Mouse (Mus musculus) neural tube, embryonic 11.5 days (tissue): ENCODE results near the gene Fam131a. TPM values are rescaled to one million over a fixed set of nuclear protein-coding genes. Genes with fewer than 3 reads are reported as not detected.

ENCODE experiments used
- ATAC-seq: fragments of 200-750 bp; cut with Nextera tagmentation; 2 replicates; pipeline ENCODE4 v1.8.0; 2017; ENCODE audit warnings: moderate number of reproducible peaks, mild to moderate bottlenecking, moderate TSS enrichment, moderate library complexity; ENCODE audit not compliant: insufficient read depth, low FRiP score, low TSS enrichment
- DNase-seq: peaks from one replicate; pipeline ENCODE4 v3.0.0-alpha.2; 2015; ENCODE audit warnings: low spot score
- H3K27ac ChIP-seq: fragments of 300-500 bp; sonication (generic); 2 replicates; pipeline ENCODE4 v1.5.1; 2014; ENCODE audit warnings: low read depth, mild to moderate bottlenecking, low read length
- H3K27me3 ChIP-seq: fragments of 300-500 bp; sonication (generic); 2 replicates; pipeline ENCODE4 v1.6.1; 2014; ENCODE audit warnings: mild to moderate bottlenecking, low read length, mixed read lengths; ENCODE audit not compliant: control insufficient read depth, insufficient read depth
- H3K36me3 ChIP-seq: fragments of 300-500 bp; sonication (generic); 2 replicates; pipeline ENCODE4 v1.6.1; 2014; ENCODE audit warnings: mild to moderate bottlenecking, low read length, moderate library complexity, mixed read lengths; ENCODE audit not compliant: control insufficient read depth, insufficient read depth
- H3K4me1 ChIP-seq: fragments of 300-500 bp; sonication (generic); 2 replicates; pipeline ENCODE4 v1.6.1; 2014; ENCODE audit warnings: low read length, mixed read lengths; ENCODE audit not compliant: control insufficient read depth, insufficient read depth
- H3K4me2 ChIP-seq: fragments of 300-500 bp; sonication (generic); 2 replicates; pipeline ENCODE4 v1.6.1; 2014; ENCODE audit warnings: low read depth, mild to moderate bottlenecking, moderate library complexity
- H3K4me3 ChIP-seq: fragments of 300-500 bp; sonication (generic); 2 replicates; pipeline ENCODE4 v1.5.1; 2014; ENCODE audit warnings: low read depth, low read length
- H3K9ac ChIP-seq: fragments of 300-500 bp; sonication (generic); 2 replicates; pipeline ENCODE4 v1.6.1; 2014; ENCODE audit warnings: mild to moderate bottlenecking, low read length
- H3K9me3 ChIP-seq: fragments of 300-500 bp; sonication (generic); 2 replicates; pipeline ENCODE4 v1.6.1; 2016; ENCODE audit warnings: low read length; ENCODE audit not compliant: control insufficient read depth
- WGBS: fragments of 180-500 bp; shearing (Covaris S2); extraction: QIAGEN DNeasy Blood & Tissue Kit; methylation state at CpG from one replicate; pipeline ENCODE4 v1.1.7; 2014; 5-methylcytosine and 5-hydroxymethylcytosine counted together
- polyA plus RNA-seq: library from polyadenylated mRNA; unstranded; fragments of >200 nt; fragmentation: Nextera tagmentation; extraction: Ambion mirVana; gene quantifications from 2 replicates; pipeline ENCODE4 v1.2.1, GENCODE M21; 2014

Fam131a gene
- polyA plus RNA-seq, 1 experiment from 2014 or later, result 17.8 TPM

DNA sequence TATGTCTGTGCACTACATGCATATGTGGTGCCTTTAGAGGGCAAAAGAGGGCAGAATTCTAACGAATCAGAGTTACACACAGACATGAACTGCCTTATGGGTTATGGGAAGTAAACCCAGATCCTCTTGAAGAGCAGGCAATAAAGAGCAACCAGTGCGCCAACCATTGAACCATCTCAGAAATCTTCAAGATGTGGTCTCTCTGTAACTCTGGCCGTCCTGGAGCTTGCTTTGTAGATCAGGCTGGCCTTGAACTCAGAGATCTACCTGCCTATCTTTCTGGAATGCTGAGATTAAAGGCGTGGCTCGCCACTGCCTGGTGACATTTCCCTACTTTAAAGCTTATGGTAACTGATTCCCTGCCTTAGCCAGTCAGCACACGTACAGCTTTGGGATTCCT, 21.2 kb upstream of the Fam131a start:
- no peak overlapping the region; the same call in 1 of the 2 replicates for H3K9ac ChIP-seq
- DNase-seq (no peak), ATAC-seq (no peak)
- peak overlapping the region; percentile 46 for H3K4me2 ChIP-seq
- H3K9me3 ChIP-seq, result no peaks in the 10 kb centered on the region
- no peaks in the 10 kb centered on the region; the same call in 1 of the 2 replicates for H3K36me3 ChIP-seq
- H3K4me1 ChIP-seq, result peaks cover 18% of the 10 kb centered on the region
- peak overlapping the region; percentile 99; the same call in 1 of the 2 replicates for H3K4me3 ChIP-seq
- H3K27me3 ChIP-seq, result no peaks in the 10 kb centered on the region
- H3K27ac ChIP-seq, result no peak overlapping the region
- WGBS, result 26% methylated on average over 6 of the region's 6 CpGs

DNA sequence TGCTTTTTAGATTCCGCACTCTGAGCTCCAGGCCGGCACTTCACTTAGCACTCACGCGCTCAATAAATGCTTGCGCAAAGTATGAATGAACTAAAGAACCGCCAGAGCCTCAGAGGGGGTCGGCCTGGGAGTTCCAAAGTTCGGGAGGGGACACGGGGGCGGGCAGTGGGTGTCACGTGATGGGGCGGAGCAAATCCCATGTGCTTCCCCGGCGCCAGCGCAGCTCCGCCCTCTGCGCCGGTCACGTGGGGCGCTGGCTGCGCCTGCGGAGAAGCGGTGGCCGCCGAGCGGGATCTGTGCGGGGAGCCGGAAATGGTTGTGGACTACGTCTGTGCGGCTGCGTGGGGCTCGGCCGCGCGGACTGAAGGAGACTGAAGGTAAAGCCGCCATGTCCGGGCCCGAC, 20.5 kb upstream of the Fam131a start:
- peaks cover under 1% of the 10 kb centered on the region for H3K36me3 ChIP-seq
- WGBS, result under 1% methylated on average over 34 of the region's 38 CpGs
- ATAC-seq (peak; percentile 95), DNase-seq (peak; percentile 96)
- peak overlapping the region; percentile 97 for H3K4me2 ChIP-seq
- no peaks in the 10 kb centered on the region for H3K27me3 ChIP-seq
- peak overlapping the region; percentile 99 for H3K4me3 ChIP-seq
- peak overlapping the region; percentile 87 for H3K9ac ChIP-seq
- peak overlapping the region; percentile 93 for H3K27ac ChIP-seq
- H3K9me3 ChIP-seq, result no peaks in the 10 kb centered on the region
- H3K4me1 ChIP-seq, result peaks cover 18% of the 10 kb centered on the region

GRCm38 (mm10) chr16:20672965-20673705, 19.9 kb upstream of the Fam131a start:
- H3K4me1 ChIP-seq, result peaks cover 18% of the 10 kb centered on the region
- DNase-seq (peak; percentile 26), ATAC-seq (peak; percentile 82)
- no peaks in the 10 kb centered on the region for H3K27me3 ChIP-seq
- H3K27ac ChIP-seq, result peak overlapping the region; percentile 93
- peak overlapping the region; percentile 87 for H3K9ac ChIP-seq
- peak overlapping the region; percentile 97 for H3K4me2 ChIP-seq
- H3K36me3 ChIP-seq, result peaks cover 6% of the 10 kb centered on the region
- peak overlapping the region; percentile 99 for H3K4me3 ChIP-seq
- WGBS, result under 1% methylated on average over 60 of the region's 78 CpGs
- no peaks in the 10 kb centered on the region for H3K9me3 ChIP-seq

DNA sequence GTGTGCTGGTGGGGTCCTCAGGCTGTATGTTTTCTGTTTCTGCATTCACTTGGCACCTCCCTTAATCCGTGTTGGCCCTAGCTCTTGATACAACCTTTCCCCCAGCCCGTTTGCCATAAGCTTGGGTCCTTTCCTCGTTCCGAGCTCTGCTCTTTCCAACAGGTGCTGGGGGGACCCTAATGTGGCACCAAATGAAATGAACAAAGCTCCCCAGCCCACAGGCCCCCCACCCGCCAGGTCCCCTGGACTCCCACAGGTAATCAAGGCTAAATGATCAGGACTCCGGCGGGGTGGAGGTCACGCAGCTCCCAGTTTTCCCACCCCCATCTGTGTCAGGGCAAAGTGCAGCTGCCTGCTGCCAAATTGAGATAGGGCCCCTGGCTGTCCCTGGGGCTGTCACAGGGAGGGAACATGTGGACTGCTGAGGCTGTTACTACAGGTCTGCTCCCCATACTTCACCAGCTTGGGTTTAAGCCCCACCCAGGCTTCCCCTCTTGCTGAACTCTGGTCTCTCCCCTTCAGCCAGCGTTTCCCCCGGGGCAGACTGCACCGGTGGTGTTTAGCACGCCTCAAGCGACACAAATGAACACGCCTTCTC, 19.2 kb upstream of the Fam131a start:
- Histone ChIP-seq H3K9ac (peak overlapping the region; percentile 87), H3K4me2 (peak overlapping the region; percentile 97), H3K36me3 (peaks cover 12% of the 10 kb centered on the region), H3K4me1 (peaks cover 18% of the 10 kb centered on the region), H3K9me3 (no peaks in the 10 kb centered on the region), H3K27me3 (no peaks in the 10 kb centered on the region), H3K4me3 (peak overlapping the region; percentile 99), H3K27ac (peak overlapping the region; percentile 93; the same call in 1 of the 2 replicates)
- DNase-seq (peak; percentile 14), ATAC-seq (no peak)
- WGBS, result 17% methylated on average over 14 of the region's 14 CpGs

GRCm38 (mm10) chr16:20675213-20675612, 17.8 kb upstream of the Fam131a start:
- 93% methylated on average over 6 of the region's 6 CpGs for WGBS
- DNase-seq (no peak), ATAC-seq (no peak)
- peaks cover 17% of the 10 kb centered on the region for H3K36me3 ChIP-seq
- H3K27me3 ChIP-seq, result no peaks in the 10 kb centered on the region
- H3K4me1 ChIP-seq, result peaks cover 18% of the 10 kb centered on the region
- H3K9ac ChIP-seq, result no peak overlapping the region
- H3K4me3 ChIP-seq, result no peak overlapping the region
- H3K27ac ChIP-seq, result no peak overlapping the region
- H3K9me3 ChIP-seq, result no peaks in the 10 kb centered on the region
- H3K4me2 ChIP-seq, result no peak overlapping the region

GRCm38 (mm10) chr16:20676702-20677101, 16.3 kb upstream of the Fam131a start:
- Histone ChIP-seq H3K4me1 (peaks cover 18% of the 10 kb centered on the region), H3K4me2 (no peak overlapping the region), H3K27ac (no peak overlapping the region), H3K9me3 (no peaks in the 10 kb centered on the region), H3K4me3 (no peak overlapping the region), H3K27me3 (no peaks in the 10 kb centered on the region), H3K36me3 (peaks cover 27% of the 10 kb centered on the region), H3K9ac (no peak overlapping the region)
- DNase-seq (no peak), ATAC-seq (no peak)
- WGBS, result 86% methylated on average over 4 of the region's 4 CpGs

GRCm38 (mm10) chr16:20677380-20677779, 15.7 kb upstream of the Fam131a start:
- Histone ChIP-seq H3K4me2 (no peak overlapping the region), H3K9me3 (no peaks in the 10 kb centered on the region), H3K27ac (no peak overlapping the region), H3K4me1 (peaks cover 15% of the 10 kb centered on the region), H3K9ac (no peak overlapping the region), H3K27me3 (no peaks in the 10 kb centered on the region), H3K4me3 (no peak overlapping the region), H3K36me3 (peaks cover 31% of the 10 kb centered on the region)
- ATAC-seq (no peak), DNase-seq (no peak)
- 91% methylated on average over 5 of the region's 5 CpGs for WGBS

- Histone ChIP-seq H3K27me3 (no peaks in the 10 kb centered on the region), H3K9me3 (no peaks in the 10 kb centered on the region), H3K4me1 (peaks cover 15% of the 10 kb centered on the region), H3K4me3 (no peak overlapping the region), H3K36me3 (peaks cover 34% of the 10 kb centered on the region), H3K27ac (no peak overlapping the region), H3K9ac (no peak overlapping the region), H3K4me2 (no peak overlapping the region)
- no peak for ATAC-seq
- WGBS, result 91% methylated on average over 10 of the region's 10 CpGs
- no peak for DNase-seq
Observed at GRCm38 (mm10) chr16:20677974-20678675, 14.9 kb upstream of the Fam131a start.
